Mouse (Mus musculus): ENCODE measurements around the gene Apoa2.
A peak's percentile ranks its signal among the peaks of the same experiment; 100 is the strongest.

DNA sequence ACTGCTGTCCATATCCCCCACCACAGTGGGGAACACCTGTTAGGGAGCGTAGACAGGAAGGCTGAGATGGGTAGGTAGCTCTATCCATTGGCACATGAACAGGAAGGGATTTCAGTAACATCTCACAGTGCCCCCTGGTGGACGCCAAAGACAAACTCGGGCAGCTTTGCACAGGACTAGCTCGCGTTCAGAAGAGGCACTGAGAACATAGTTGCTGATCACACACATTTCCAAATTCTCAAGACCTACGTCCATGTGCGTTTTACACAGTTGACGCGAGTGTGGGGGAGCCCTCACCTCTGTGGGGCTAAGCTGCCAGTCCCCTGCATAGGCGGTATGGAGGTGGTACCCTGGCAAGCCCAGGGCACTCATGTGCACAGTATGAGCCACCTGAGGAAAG is 4.0 kb upstream of the Apoa2 start:
- TF ChIP-seq CTCF (IDR thresholded peaks at IDR 0.05; ENCODE audit: low read depth), result peak; percentile 94
- TF ChIP-seq EP300 (IDR thresholded peaks at IDR 0.05; ENCODE audit: low read depth), result no peak
